Mouse (Mus musculus) lung, embryonic 14.5 days (tissue): Measurements from ENCODE around the gene Ston1. TPM values are rescaled to one million over a fixed set of nuclear protein-coding genes. Genes with fewer than 3 reads are reported as not detected.

Source experiments
- ATAC-seq: fragments of 200-750 bp; cut with Nextera tagmentation; 2 replicates; pipeline ENCODE4 v1.8.0; 2017; ENCODE audit warnings: mild to moderate bottlenecking, moderate TSS enrichment, moderate library complexity; ENCODE audit not compliant: insufficient read depth
- DNase-seq: peaks from one replicate; pipeline ENCODE4 v3.0.0-alpha.2; 2015
- H3K27ac ChIP-seq: fragments of 300-500 bp; sonication (generic); 2 replicates; pipeline ENCODE4 v1.5.1; 2014; ENCODE audit warnings: low read depth, mild to moderate bottlenecking, moderate library complexity
- H3K27me3 ChIP-seq: fragments of 300-500 bp; sonication (generic); 2 replicates; pipeline ENCODE4 v1.6.1; 2014; ENCODE audit warnings: low read length, control low read depth; ENCODE audit not compliant: insufficient read depth
- H3K36me3 ChIP-seq: fragments of 300-500 bp; sonication (generic); 2 replicates; pipeline ENCODE4 v1.6.1; 2014; ENCODE audit warnings: control low read depth; ENCODE audit not compliant: insufficient read depth
- H3K4me1 ChIP-seq: fragments of 300-500 bp; sonication (generic); 2 replicates; pipeline ENCODE4 v1.6.1; 2014; ENCODE audit warnings: antibody characterized with exemption, control low read depth; ENCODE audit not compliant: insufficient read depth
- H3K4me2 ChIP-seq: fragments of 300-500 bp; sonication (generic); 2 replicates; pipeline ENCODE4 v1.6.1; 2014; ENCODE audit warnings: mild to moderate bottlenecking
- H3K4me3 ChIP-seq: fragments of 300-500 bp; sonication (generic); 2 replicates; pipeline ENCODE4 v1.5.1; 2014; ENCODE audit warnings: low read depth, low read length
- H3K9ac ChIP-seq: fragments of 300-500 bp; sonication (generic); 2 replicates; pipeline ENCODE4 v1.6.1; 2014
- H3K9me3 ChIP-seq: fragments of 300-500 bp; sonication (generic); 2 replicates; pipeline ENCODE4 v1.6.1; 2016; ENCODE audit warnings: low read depth, low read length, control low read depth
- CTCF ChIP-seq: IDR thresholded peaks from 2 replicates; pipeline ENCODE4 v1.5.1; 2016; ENCODE audit warnings: antibody characterized with exemption, low read depth
- WGBS: fragments of 180-500 bp; shearing (Covaris S2); extraction: QIAGEN DNeasy Blood & Tissue Kit; methylation state at CpG from one replicate; pipeline ENCODE4 v1.1.7; 2014; 5-methylcytosine and 5-hydroxymethylcytosine counted together
- polyA plus RNA-seq: library from polyadenylated mRNA; unstranded; fragments of >200 nt; fragmentation: Nextera tagmentation; extraction: Ambion mirVana; gene quantifications from 2 replicates; pipeline ENCODE4 v1.2.1, GENCODE M21; 2014

The Ston1 gene
- polyA plus RNA-seq, 1 experiment from 2014 or later = 11.7 TPM

DNA sequence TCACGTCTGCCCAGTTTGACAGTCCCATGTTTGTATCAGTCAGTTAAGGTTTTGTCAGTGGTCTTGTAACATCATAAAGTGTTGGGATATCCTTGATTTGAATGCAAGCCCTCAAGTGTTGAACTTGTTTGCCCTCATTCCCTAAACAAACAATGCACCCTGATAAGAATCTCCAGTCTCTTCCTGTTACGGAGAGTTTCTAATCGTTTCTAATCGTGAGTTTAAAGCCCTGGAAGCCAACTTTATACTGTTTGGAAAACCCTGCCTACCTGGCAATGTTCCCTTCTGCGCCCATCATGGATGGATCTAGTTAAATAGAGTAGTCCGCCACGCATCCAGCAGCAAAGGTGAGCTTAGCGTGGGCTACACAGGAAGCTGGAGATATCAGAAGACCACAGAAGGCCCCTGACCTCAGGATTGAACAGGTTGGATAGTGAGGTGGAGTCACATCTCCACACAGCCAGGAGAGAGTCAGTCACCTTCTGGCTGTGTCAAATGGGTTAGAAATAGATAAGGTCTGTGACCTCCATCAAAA lies 3.1 kb downstream of the Ston1 start:
- H3K9ac ChIP-seq = no peak overlapping the region
- no peak for TF ChIP-seq CTCF
- H3K4me3 ChIP-seq = no peak overlapping the region
- WGBS = 60% methylated on average over 8 of the region's 8 CpGs
- DNase-seq = no peak
- no peak for ATAC-seq
- H3K27ac ChIP-seq = no peak overlapping the region
- no peaks in the 10 kb centered on the region for H3K36me3 ChIP-seq
- no peaks in the 10 kb centered on the region for H3K4me1 ChIP-seq
- no peaks in the 10 kb centered on the region for H3K9me3 ChIP-seq
- no peak overlapping the region for H3K4me2 ChIP-seq
- no peaks in the 10 kb centered on the region for H3K27me3 ChIP-seq

- DNase-seq (no peak), ATAC-seq (no peak)
- Histone ChIP-seq H3K9me3 (no peaks in the 10 kb centered on the region), H3K27me3 (no peaks in the 10 kb centered on the region), H3K4me3 (no peak overlapping the region), H3K4me2 (no peak overlapping the region), H3K27ac (no peak overlapping the region), H3K4me1 (no peaks in the 10 kb centered on the region), H3K36me3 (no peaks in the 10 kb centered on the region), H3K9ac (no peak overlapping the region)
- no peak for TF ChIP-seq CTCF
- 88% methylated on average over 11 of the region's 11 CpGs for WGBS
These were observed 6.5 kb downstream of the Ston1 start for GRCm38 (mm10) chr17:88603943-88604342.

GRCm38 (mm10) chr17:88606056-88606455 lies 8.6 kb downstream of the Ston1 start:
- Histone ChIP-seq H3K4me1 (no peaks in the 10 kb centered on the region), H3K36me3 (0 out of 2 replicates have a peak, but pooled peaks cover 3% of the 10 kb centered on the region), H3K4me3 (no peak overlapping the region), H3K27ac (no peak overlapping the region), H3K9ac (no peak overlapping the region), H3K27me3 (no peaks in the 10 kb centered on the region), H3K9me3 (no peaks in the 10 kb centered on the region), H3K4me2 (no peak overlapping the region)
- DNase-seq (no peak), ATAC-seq (no peak)
- no peak for TF ChIP-seq CTCF
- WGBS = 82% methylated on average over 2 of the region's 2 CpGs

- Histone ChIP-seq H3K27ac (no peak overlapping the region), H3K36me3 (0 out of 2 replicates have a peak, but pooled peaks cover 3% of the 10 kb centered on the region), H3K27me3 (no peaks in the 10 kb centered on the region), H3K9ac (no peak overlapping the region), H3K4me3 (no peak overlapping the region), H3K9me3 (no peaks in the 10 kb centered on the region), H3K4me1 (no peaks in the 10 kb centered on the region), H3K4me2 (no peak overlapping the region)
- ATAC-seq = no peak
- no peak for DNase-seq
- 81% methylated on average over 15 of the region's 15 CpGs for WGBS
- no peak for TF ChIP-seq CTCF
These were observed 11.9 kb downstream of the Ston1 start for GRCm38 (mm10) chr17:88609361-88609760.

DNA sequence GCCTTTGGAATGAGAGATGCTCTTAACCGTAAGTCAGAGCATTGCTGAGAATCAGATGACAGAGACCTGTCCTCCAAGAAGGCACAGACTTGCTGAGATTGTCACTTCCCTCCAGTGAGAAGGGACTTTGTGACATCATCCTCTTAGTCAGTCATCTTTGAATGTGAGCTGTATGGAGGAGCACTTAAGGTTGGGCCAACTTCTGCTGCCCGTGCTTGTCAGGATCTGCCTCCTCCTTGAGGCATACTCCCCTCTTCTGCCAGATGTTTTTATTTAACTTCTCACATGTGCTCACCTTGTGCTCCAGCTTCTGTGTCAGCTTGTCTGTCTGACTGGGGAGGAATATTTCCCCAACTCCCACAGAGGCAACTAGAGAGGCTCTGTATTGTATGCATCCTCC lies 13.6 kb downstream of the Ston1 start:
- Histone ChIP-seq H3K4me1 (no peaks in the 10 kb centered on the region), H3K9ac (no peak overlapping the region), H3K4me3 (no peak overlapping the region), H3K36me3 (0 out of 2 replicates have a peak, but pooled peaks cover 3% of the 10 kb centered on the region), H3K4me2 (no peak overlapping the region), H3K27ac (no peak overlapping the region), H3K9me3 (no peaks in the 10 kb centered on the region), H3K27me3 (no peaks in the 10 kb centered on the region)
- DNase-seq (no peak), ATAC-seq (no peak)
- 51% methylated on average over 2 of the region's 2 CpGs for WGBS
- no peak for TF ChIP-seq CTCF

- no peak for TF ChIP-seq CTCF
- Histone ChIP-seq H3K9me3 (no peaks in the 10 kb centered on the region), H3K9ac (no peak overlapping the region), H3K4me3 (no peak overlapping the region), H3K27ac (no peak overlapping the region), H3K27me3 (no peaks in the 10 kb centered on the region), H3K4me1 (no peaks in the 10 kb centered on the region), H3K4me2 (no peak overlapping the region), H3K36me3 (0 out of 2 replicates have a peak, but pooled peaks cover 3% of the 10 kb centered on the region)
- DNase-seq (no peak), ATAC-seq (no peak)
- 58% methylated on average over 6 of the region's 6 CpGs for WGBS
These were observed 15.7 kb downstream of the Ston1 start for GRCm38 (mm10) chr17:88613172-88613571.

GRCm38 (mm10) chr17:88613721-88614120 lies 16.2 kb downstream of the Ston1 start:
- H3K4me2 ChIP-seq = no peak overlapping the region
- no peaks in the 10 kb centered on the region for H3K9me3 ChIP-seq
- no peaks in the 10 kb centered on the region for H3K27me3 ChIP-seq
- no peak overlapping the region for H3K27ac ChIP-seq
- ATAC-seq (no peak), DNase-seq (no peak)
- 91% methylated on average over 3 of the region's 3 CpGs for WGBS
- H3K36me3 ChIP-seq = 0 out of 2 replicates have a peak, but pooled peaks cover 3% of the 10 kb centered on the region
- no peaks in the 10 kb centered on the region for H3K4me1 ChIP-seq
- no peak overlapping the region for H3K4me3 ChIP-seq
- H3K9ac ChIP-seq = no peak overlapping the region
- TF ChIP-seq CTCF = no peak
